ENCODE assay signal across 11 mouse cellular contexts in the genomic region with DNA sequence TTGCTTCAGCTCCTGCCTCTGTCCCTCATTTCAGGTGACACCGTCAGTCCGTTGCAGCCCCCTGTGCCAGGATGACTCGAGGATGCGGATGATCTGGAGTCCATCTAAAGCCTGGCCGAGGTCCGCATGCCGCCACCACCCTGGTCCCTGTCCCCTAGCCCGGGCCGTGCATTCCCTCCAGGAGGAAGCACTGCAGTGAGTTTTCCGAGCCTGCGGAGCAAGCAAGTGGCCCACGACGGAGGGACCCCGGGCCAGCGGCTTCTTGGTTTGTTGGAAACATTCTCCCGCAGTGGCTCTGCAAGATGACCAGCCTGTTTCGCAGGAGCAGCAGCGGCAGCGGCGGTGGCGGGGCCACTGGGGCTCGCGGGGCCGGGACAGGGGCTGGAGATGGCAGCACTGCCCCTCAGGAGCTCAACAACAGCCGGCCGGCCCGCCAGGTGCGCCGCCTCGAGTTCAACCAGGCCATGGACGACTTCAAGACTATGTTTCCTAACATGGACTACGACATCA. TPM values are rescaled to one million over a fixed set of nuclear protein-coding genes. Genes with fewer than 3 reads are reported as not detected.
DNase-seq lines count a peak whose midpoint lies in the region; ATAC-seq and TF ChIP-seq lines count a peak whose summit lies in the region.
"Had no signal": no experiment of that assay in that cellular context is flagged by ENCODE, and none has a peak within 500 bp of the region (broad histone marks: within the 10 kb centered on the region; RNA-seq: fewer than 3 reads in every experiment).

No protein-coding gene starts in this region.

- WGBS in forebrain, embryonic 13.5 days = 24% methylated on average over 32 of the region's 32 CpGs
- 37% methylated on average over 32 of the region's 32 CpGs for WGBS in forebrain, postnatal 0 days
- 25% methylated on average over 32 of the region's 32 CpGs for WGBS in intestine, embryonic 14.5 days
- WGBS in intestine, postnatal 0 days = 38% methylated on average over 32 of the region's 32 CpGs
- 17% methylated on average over 32 of the region's 32 CpGs for WGBS in neural tube, embryonic 11.5 days
- 30% methylated on average over 32 of the region's 32 CpGs for WGBS in neural tube, embryonic 15.5 days
- 19% methylated on average over 32 of the region's 32 CpGs for WGBS in limb, embryonic 14.5 days

- H3K36me3 ChIP-seq in forebrain, embryonic 13.5 days (ENCODE audit: poor library complexity, severe bottlenecking) = 0 out of 2 replicates have a peak, but pooled peaks cover 7% of the 10 kb centered on the region
- peaks cover 3% of the 10 kb centered on the region; the same call in 1 of the 2 replicates for H3K36me3 ChIP-seq in forebrain, postnatal 0 days (ENCODE audit: insufficient read depth)
- no peaks in the 10 kb centered on the region for H3K36me3 ChIP-seq in intestine, embryonic 14.5 days (ENCODE audit: control insufficient read depth, insufficient read depth, low read length)
- peaks cover 5% of the 10 kb centered on the region; the same call in 1 of the 2 replicates for H3K36me3 ChIP-seq in intestine, postnatal 0 days (ENCODE audit: control insufficient read depth, insufficient read depth)
- H3K36me3 ChIP-seq in neural tube, embryonic 11.5 days (ENCODE audit: control insufficient read depth, insufficient read depth, low read length) = no peaks in the 10 kb centered on the region
- peaks cover 3% of the 10 kb centered on the region; the same call in 1 of the 2 replicates for H3K36me3 ChIP-seq in neural tube, embryonic 15.5 days
- peaks cover 6% of the 10 kb centered on the region; the same call in 1 of the 2 replicates for H3K36me3 ChIP-seq in limb, embryonic 14.5 days (ENCODE audit: control insufficient read depth, insufficient read depth, low read length)

- no peak for ATAC-seq in forebrain, embryonic 13.5 days
- ATAC-seq in forebrain, postnatal 0 days = no peak
- no peak for ATAC-seq in intestine, embryonic 14.5 days (replicated peaks; ENCODE audit: low FRiP score, low TSS enrichment, low read depth)
- ATAC-seq in intestine, postnatal 0 days = no peak
- ATAC-seq in neural tube, embryonic 11.5 days (ENCODE audit: insufficient read depth, low FRiP score, low TSS enrichment) = no peak
- no peak for ATAC-seq in neural tube, embryonic 15.5 days (ENCODE audit: low FRiP score)
- no peak for ATAC-seq in limb, embryonic 14.5 days (ENCODE audit: low FRiP score, low read depth)

- H3K4me3 ChIP-seq in forebrain, embryonic 13.5 days = no peak overlapping the region
- no peak overlapping the region for H3K4me3 ChIP-seq in forebrain, postnatal 0 days (ENCODE audit: low read depth, low read length)
- H3K4me3 ChIP-seq in intestine, embryonic 14.5 days (ENCODE audit: low read depth, low read length) = no peak overlapping the region
- H3K4me3 ChIP-seq in intestine, postnatal 0 days (ENCODE audit: low read depth, low read length) = no peak overlapping the region
- H3K4me3 ChIP-seq in neural tube, embryonic 11.5 days (ENCODE audit: low read depth, low read length) = peak overlapping the region; percentile 2; the same call in 1 of the 2 replicates
- H3K4me3 ChIP-seq in neural tube, embryonic 15.5 days (replicated peaks) = no peak overlapping the region
- H3K4me3 ChIP-seq in limb, embryonic 14.5 days (replicated peaks; ENCODE audit: low read length) = no peak overlapping the region

- TF ChIP-seq CTCF in forebrain, postnatal 0 days (IDR thresholded peaks at IDR 0.05; ENCODE audit: low read depth) = no peak
- TF ChIP-seq CTCF in intestine, postnatal 0 days (IDR thresholded peaks at IDR 0.05; ENCODE audit: low read depth) = no peak

- no peak overlapping the region for H3K27ac ChIP-seq in forebrain, embryonic 13.5 days
- H3K27ac ChIP-seq in forebrain, postnatal 0 days (ENCODE audit: low read depth, low read length) = no peak overlapping the region
- no peak overlapping the region for H3K27ac ChIP-seq in intestine, embryonic 14.5 days (ENCODE audit: low read depth)
- H3K27ac ChIP-seq in intestine, postnatal 0 days (ENCODE audit: low read depth, low read length) = no peak overlapping the region
- no peak overlapping the region for H3K27ac ChIP-seq in neural tube, embryonic 11.5 days (ENCODE audit: low read depth, low read length)
- no peak overlapping the region for H3K27ac ChIP-seq in neural tube, embryonic 15.5 days (replicated peaks)
- H3K27ac ChIP-seq in limb, embryonic 14.5 days (replicated peaks; ENCODE audit: low read depth, low read length) = no peak overlapping the region

- H3K9ac ChIP-seq in forebrain, embryonic 13.5 days = 0 out of 2 replicates have a peak overlapping the region, but pooled peaks have one; percentile 6
- H3K9ac ChIP-seq in forebrain, postnatal 0 days = no peak overlapping the region
- H3K9ac ChIP-seq in intestine, embryonic 14.5 days (ENCODE audit: low read length) = no peak overlapping the region
- no peak overlapping the region for H3K9ac ChIP-seq in intestine, postnatal 0 days (ENCODE audit: low read depth, low read length)
- no peak overlapping the region for H3K9ac ChIP-seq in neural tube, embryonic 11.5 days (ENCODE audit: low read length)
- no peak overlapping the region for H3K9ac ChIP-seq in neural tube, embryonic 15.5 days (replicated peaks)
- 0 out of 2 replicates have a peak overlapping the region, but pooled peaks have one; percentile 8 for H3K9ac ChIP-seq in limb, embryonic 14.5 days (ENCODE audit: low read depth, low read length, severe bottlenecking)

- H3K4me2 ChIP-seq in forebrain, embryonic 13.5 days = no peak overlapping the region
- H3K4me2 ChIP-seq in forebrain, postnatal 0 days (ENCODE audit: low read depth) = no peak overlapping the region
- H3K4me2 ChIP-seq in intestine, embryonic 14.5 days (ENCODE audit: low read length) = no peak overlapping the region
- no peak overlapping the region for H3K4me2 ChIP-seq in intestine, postnatal 0 days (replicated peaks; ENCODE audit: low read depth)
- no peak overlapping the region for H3K4me2 ChIP-seq in neural tube, embryonic 11.5 days (ENCODE audit: low read depth)
- no peak overlapping the region for H3K4me2 ChIP-seq in neural tube, embryonic 15.5 days
- no peak overlapping the region for H3K4me2 ChIP-seq in limb, embryonic 14.5 days (replicated peaks; ENCODE audit: low read depth, low read length, severe bottlenecking)

- TF ChIP-seq POLR2A in limb, embryonic 14.5 days (IDR thresholded peaks at IDR 0.05; ENCODE audit: borderline replicate concordance, extremely low read depth, insufficient read depth, insufficient read length) = no peak

- peaks cover 6% of the 10 kb centered on the region; the same call in 1 of the 2 replicates for H3K27me3 ChIP-seq in forebrain, embryonic 13.5 days
- no peaks in the 10 kb centered on the region for H3K27me3 ChIP-seq in forebrain, postnatal 0 days (ENCODE audit: insufficient read depth, low read length)
- H3K27me3 ChIP-seq in intestine, embryonic 14.5 days (replicated peaks; ENCODE audit: control insufficient read depth, insufficient read depth, low read length) = no peaks in the 10 kb centered on the region
- no peaks in the 10 kb centered on the region for H3K27me3 ChIP-seq in intestine, postnatal 0 days (replicated peaks; ENCODE audit: control insufficient read depth, insufficient read depth, low read length)
- H3K27me3 ChIP-seq in neural tube, embryonic 11.5 days (ENCODE audit: control insufficient read depth, insufficient read depth, low read length) = peaks cover 5% of the 10 kb centered on the region; the same call in 1 of the 2 replicates
- H3K27me3 ChIP-seq in neural tube, embryonic 15.5 days (replicated peaks) = no peaks in the 10 kb centered on the region
- no peaks in the 10 kb centered on the region for H3K27me3 ChIP-seq in limb, embryonic 14.5 days (ENCODE audit: control insufficient read depth, insufficient read depth, low read length)

- peaks cover 62% of the 10 kb centered on the region for H3K4me1 ChIP-seq in forebrain, embryonic 13.5 days
- no peaks in the 10 kb centered on the region for H3K4me1 ChIP-seq in forebrain, postnatal 0 days (ENCODE audit: insufficient read depth)
- peaks cover 43% of the 10 kb centered on the region for H3K4me1 ChIP-seq in intestine, embryonic 14.5 days (replicated peaks; ENCODE audit: control insufficient read depth, insufficient read depth, low read length)
- no peaks in the 10 kb centered on the region; the same call in 1 of the 2 replicates for H3K4me1 ChIP-seq in intestine, postnatal 0 days (replicated peaks; ENCODE audit: control insufficient read depth, insufficient read depth, low read length)
- H3K4me1 ChIP-seq in neural tube, embryonic 11.5 days (ENCODE audit: control insufficient read depth, insufficient read depth, low read length) = peaks cover 41% of the 10 kb centered on the region
- peaks cover 49% of the 10 kb centered on the region for H3K4me1 ChIP-seq in neural tube, embryonic 15.5 days
- peaks cover 45% of the 10 kb centered on the region for H3K4me1 ChIP-seq in limb, embryonic 14.5 days (ENCODE audit: control insufficient read depth, insufficient read depth, low read length)

- DNase-seq in forebrain, postnatal 0 days = no peak
- DNase-seq in intestine, embryonic 14.5 days (ENCODE audit: low spot score) = peak; percentile 55
- no peak for DNase-seq in neural tube, embryonic 11.5 days (ENCODE audit: low spot score)
- DNase-seq in limb, embryonic 14.5 days (ENCODE audit: low spot score) = no peak
- DNase-seq in gastrocnemius, postnatal 10 days = no peak
- DNase-seq: adrenal gland, postnatal 10 days; lung, postnatal 10 days; retina, postnatal 1 day had no signal

- no peaks in the 10 kb centered on the region for H3K9me3 ChIP-seq in forebrain, embryonic 13.5 days (replicated peaks)
- no peaks in the 10 kb centered on the region for H3K9me3 ChIP-seq in forebrain, postnatal 0 days (ENCODE audit: low read length)
- no peaks in the 10 kb centered on the region for H3K9me3 ChIP-seq in intestine, embryonic 14.5 days (ENCODE audit: control insufficient read depth, low read length)
- no peaks in the 10 kb centered on the region for H3K9me3 ChIP-seq in intestine, postnatal 0 days (ENCODE audit: control insufficient read depth)
- no peaks in the 10 kb centered on the region for H3K9me3 ChIP-seq in neural tube, embryonic 11.5 days (ENCODE audit: control insufficient read depth, low read length)
- no peaks in the 10 kb centered on the region for H3K9me3 ChIP-seq in neural tube, embryonic 15.5 days (replicated peaks)
- H3K9me3 ChIP-seq in limb, embryonic 14.5 days (ENCODE audit: control insufficient read depth, low read length) = no peaks in the 10 kb centered on the region

RNA-seq across cellular contexts. Expression of a gene that starts 34.6 kb away (rescaled TPM):
- 70.4 and 70.9 TPM in 2 replicates for polyA plus RNA-seq in forebrain, embryonic 13.5 days (2015; fragmentation: Nextera tagmentation; extraction: Ambion mirVana)
- 39.0 and 57.5 TPM in 2 replicates for total RNA-seq in forebrain, postnatal 0 days (2014; rRNA removed)
- polyA plus RNA-seq in forebrain, postnatal 0 days (2015; fragmentation: Nextera tagmentation; extraction: Ambion mirVana) = 70.7 and 71.5 TPM in 2 replicates
- 60.8 and 65.2 TPM in 2 replicates for polyA plus RNA-seq in intestine, embryonic 14.5 days (2014; fragmentation: Nextera tagmentation; extraction: Ambion mirVana)
- 54.1 and 59.1 TPM in 2 replicates for polyA plus RNA-seq in intestine, postnatal 0 days (2015; fragmentation: Nextera tagmentation; extraction: Ambion mirVana)
- 76.3 and 85.5 TPM in 2 replicates for polyA plus RNA-seq in neural tube, embryonic 11.5 days (2014; fragmentation: Nextera tagmentation; extraction: Ambion mirVana)
- 64.9 and 66.2 TPM in 2 replicates for polyA plus RNA-seq in neural tube, embryonic 15.5 days (2015; fragmentation: Nextera tagmentation; extraction: Ambion mirVana)
- polyA plus RNA-seq in limb, embryonic 14.5 days (2012; rRNA removed) = 46.9 and 63.5 TPM in 2 replicates
- polyA plus RNA-seq in limb, embryonic 14.5 days (2014; fragmentation: Nextera tagmentation; extraction: Ambion mirVana) = 60.2 and 64.7 TPM in 2 replicates
- total RNA-seq in gastrocnemius, postnatal 10 days (2021) = 100 to 1,000 TPM; 121 to 133 TPM

Comparison
In these comparisons a context has a peak if more than half of its experiments do, and no peak if none do; other contexts are left out.
1. H3K9ac ChIP-seq: peak in forebrain, embryonic 13.5 days (single experiment) and limb, embryonic 14.5 days (single experiment); none in forebrain, postnatal 0 days (single experiment), intestine, embryonic 14.5 days (single experiment), intestine, postnatal 0 days (single experiment), neural tube, embryonic 11.5 days (single experiment) and neural tube, embryonic 15.5 days (single experiment).